Mouse (Mus musculus): ENCODE measurements around the gene Ptpro. TPM values are rescaled to one million over a fixed set of nuclear protein-coding genes. Genes with fewer than 3 reads are reported as not detected.

Gene Ptpro
- polyA plus RNA-seq, 1 experiment from 2014 or later = 0.87 TPM

DNA sequence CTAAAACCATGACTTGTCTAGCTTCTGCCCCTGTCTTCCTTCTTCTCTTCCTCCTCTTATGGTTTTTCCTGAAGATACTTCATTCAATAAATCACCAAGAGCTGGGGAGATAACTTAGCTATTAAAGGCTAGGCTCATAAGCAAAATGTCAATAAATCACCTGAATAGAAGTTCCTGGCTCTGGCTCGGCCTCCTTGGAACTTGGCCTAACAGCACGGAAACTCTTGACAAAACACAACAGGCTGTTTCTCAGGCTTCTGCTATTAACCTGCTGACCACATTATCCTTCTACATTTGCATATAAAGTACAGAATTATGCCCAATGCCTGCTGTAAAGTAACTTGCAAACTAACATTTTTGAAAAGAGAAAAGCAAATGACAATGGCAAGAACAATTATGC is 40.7 kb upstream of the Ptpro start:
- Histone ChIP-seq H3K9me3 (ENCODE audit: control insufficient read depth) (no peaks in the 10 kb centered on the region), H3K27me3 (replicated peaks; ENCODE audit: control insufficient read depth, insufficient read depth, low read length) (no peaks in the 10 kb centered on the region), H3K36me3 (ENCODE audit: control insufficient read depth, insufficient read depth) (no peaks in the 10 kb centered on the region), H3K4me1 (replicated peaks; ENCODE audit: control insufficient read depth, insufficient read depth, low read length) (no peaks in the 10 kb centered on the region), H3K4me3 (ENCODE audit: low read depth, low read length) (no peak overlapping the region), H3K4me2 (replicated peaks; ENCODE audit: low read depth) (no peak overlapping the region), H3K27ac (ENCODE audit: low read depth, low read length) (no peak overlapping the region), H3K9ac (ENCODE audit: low read depth, low read length) (no peak overlapping the region)
- ATAC-seq = no peak
- WGBS = 42% methylated on average over 2 of the region's 2 CpGs
- no peak for TF ChIP-seq CTCF (IDR thresholded peaks at IDR 0.05; ENCODE audit: low read depth)

DNA sequence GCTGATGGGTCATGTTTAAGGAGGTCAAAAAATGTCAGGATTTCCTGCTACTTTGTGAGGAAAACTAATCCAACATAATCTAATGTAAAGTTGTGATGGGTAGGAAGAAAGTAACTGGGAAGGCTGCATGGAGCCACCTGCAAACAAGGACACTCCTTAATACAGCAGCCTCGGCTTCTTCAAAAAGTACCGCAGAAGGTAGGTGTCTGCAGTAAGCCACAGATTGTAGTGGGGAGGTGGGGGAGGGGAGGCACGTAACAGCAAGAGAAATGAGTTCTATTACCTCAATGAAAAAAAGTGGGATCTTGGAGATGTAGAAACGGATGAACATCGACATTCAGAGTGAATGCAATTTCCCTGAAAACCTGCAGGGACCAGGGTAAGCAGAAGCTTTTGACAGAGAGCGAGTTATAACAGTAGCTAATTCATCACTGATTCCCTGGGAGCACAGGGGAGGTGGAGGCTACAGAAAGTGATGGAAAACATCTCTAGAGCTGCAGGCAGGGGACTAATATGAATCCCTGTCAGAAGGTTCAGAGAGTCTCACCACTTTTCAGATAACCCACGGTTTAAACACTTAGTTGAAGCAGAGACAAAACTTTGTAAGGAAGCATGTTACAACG is 34.2 kb upstream of the Ptpro start:
- no peaks in the 10 kb centered on the region for H3K36me3 ChIP-seq (ENCODE audit: control insufficient read depth, insufficient read depth)
- H3K4me3 ChIP-seq (ENCODE audit: low read depth, low read length) = no peak overlapping the region
- no peak overlapping the region for H3K27ac ChIP-seq (ENCODE audit: low read depth, low read length)
- no peak overlapping the region for H3K9ac ChIP-seq (ENCODE audit: low read depth, low read length)
- H3K27me3 ChIP-seq (replicated peaks; ENCODE audit: control insufficient read depth, insufficient read depth, low read length) = no peaks in the 10 kb centered on the region
- 73% methylated on average over 8 of the region's 8 CpGs for WGBS
- H3K9me3 ChIP-seq (ENCODE audit: control insufficient read depth) = no peaks in the 10 kb centered on the region
- TF ChIP-seq CTCF (IDR thresholded peaks at IDR 0.05; ENCODE audit: low read depth) = no peak
- no peaks in the 10 kb centered on the region for H3K4me1 ChIP-seq (replicated peaks; ENCODE audit: control insufficient read depth, insufficient read depth, low read length)
- no peak for ATAC-seq
- H3K4me2 ChIP-seq (replicated peaks; ENCODE audit: low read depth) = no peak overlapping the region

DNA sequence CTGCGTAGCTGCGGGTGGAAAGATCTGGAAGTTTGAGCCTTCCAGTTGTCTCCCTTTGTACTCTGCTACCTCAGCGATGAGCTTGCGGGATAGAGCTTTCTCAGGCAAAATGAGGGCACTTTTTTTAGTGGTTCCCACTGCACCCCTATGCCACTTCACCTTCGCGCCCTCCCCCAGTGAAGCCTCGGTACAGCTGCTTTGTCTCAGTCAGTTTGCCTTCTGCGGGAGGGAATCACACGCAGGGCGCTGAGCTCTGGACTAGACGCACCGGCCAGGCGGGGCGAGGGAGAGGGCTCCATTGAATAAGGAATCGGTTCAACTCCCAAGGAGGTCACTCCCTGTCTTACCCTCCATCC is 746 bp downstream of the Ptpro start:
- no peak for ATAC-seq
- H3K27me3 ChIP-seq (replicated peaks; ENCODE audit: control insufficient read depth, insufficient read depth, low read length) = peaks cover 20% of the 10 kb centered on the region
- no peak for TF ChIP-seq CTCF (IDR thresholded peaks at IDR 0.05; ENCODE audit: low read depth)
- H3K27ac ChIP-seq (ENCODE audit: low read depth, low read length) = no peak overlapping the region
- H3K9ac ChIP-seq (ENCODE audit: low read depth, low read length) = no peak overlapping the region
- peak overlapping the region; percentile 60 for H3K4me2 ChIP-seq (replicated peaks; ENCODE audit: low read depth)
- H3K4me1 ChIP-seq (replicated peaks; ENCODE audit: control insufficient read depth, insufficient read depth, low read length) = no peaks in the 10 kb centered on the region
- peak overlapping the region; percentile 33 for H3K4me3 ChIP-seq (ENCODE audit: low read depth, low read length)
- WGBS = 3% methylated on average over 15 of the region's 15 CpGs
- no peaks in the 10 kb centered on the region for H3K36me3 ChIP-seq (ENCODE audit: control insufficient read depth, insufficient read depth)
- H3K9me3 ChIP-seq (ENCODE audit: control insufficient read depth) = no peaks in the 10 kb centered on the region

DNA sequence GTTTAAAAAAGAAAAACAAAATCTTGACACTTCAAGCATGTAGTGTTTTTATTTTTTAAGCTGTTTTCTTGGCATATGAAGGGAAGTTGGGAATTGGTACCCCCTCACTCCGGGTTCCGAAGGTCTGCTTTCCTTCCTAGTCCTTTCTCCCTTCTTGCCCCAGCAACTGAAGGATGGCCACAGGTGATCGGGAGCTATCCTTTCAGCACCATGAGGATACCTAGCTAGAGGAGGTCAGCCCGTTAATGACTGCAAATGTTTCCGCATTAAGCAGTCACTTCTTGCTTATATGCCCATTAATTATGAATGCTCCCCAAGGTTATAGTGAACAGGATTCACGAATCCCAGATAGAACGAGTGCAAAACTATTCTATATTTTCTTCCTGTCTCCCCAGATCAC is 1.3 kb downstream of the Ptpro start:
- no peak for TF ChIP-seq CTCF (IDR thresholded peaks at IDR 0.05; ENCODE audit: low read depth)
- Histone ChIP-seq H3K4me1 (replicated peaks; ENCODE audit: control insufficient read depth, insufficient read depth, low read length) (no peaks in the 10 kb centered on the region), H3K9me3 (ENCODE audit: control insufficient read depth) (no peaks in the 10 kb centered on the region), H3K4me3 (ENCODE audit: low read depth, low read length) (no peak overlapping the region), H3K36me3 (ENCODE audit: control insufficient read depth, insufficient read depth) (no peaks in the 10 kb centered on the region), H3K27ac (ENCODE audit: low read depth, low read length) (no peak overlapping the region), H3K4me2 (replicated peaks; ENCODE audit: low read depth) (no peak overlapping the region), H3K27me3 (replicated peaks; ENCODE audit: control insufficient read depth, insufficient read depth, low read length) (peaks cover 20% of the 10 kb centered on the region), H3K9ac (ENCODE audit: low read depth, low read length) (no peak overlapping the region)
- ATAC-seq = no peak
- 7% methylated on average over 7 of the region's 7 CpGs for WGBS

DNA sequence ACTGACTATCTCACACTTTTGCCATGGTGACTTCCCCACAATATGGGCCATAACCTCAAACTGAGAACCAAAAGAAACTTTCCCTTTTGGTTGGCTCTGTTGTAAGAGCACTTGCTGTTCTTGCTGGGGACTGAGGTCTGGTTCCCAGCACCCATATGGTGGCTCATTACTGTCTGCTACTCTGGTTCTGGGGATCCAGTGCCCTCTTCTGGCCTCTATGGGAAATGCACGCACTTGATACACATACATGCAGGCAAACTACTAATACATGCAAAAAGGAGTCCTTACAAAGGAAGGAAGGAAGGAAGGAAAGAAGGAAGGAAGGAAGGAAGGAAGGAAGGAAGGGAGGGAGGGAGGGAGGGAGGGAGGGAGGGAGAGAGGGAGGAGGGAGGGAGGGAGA is 8.9 kb downstream of the Ptpro start:
- H3K4me3 ChIP-seq (ENCODE audit: low read depth, low read length) = no peak overlapping the region
- no peaks in the 10 kb centered on the region for H3K27me3 ChIP-seq (replicated peaks; ENCODE audit: control insufficient read depth, insufficient read depth, low read length)
- no peak overlapping the region for H3K27ac ChIP-seq (ENCODE audit: low read depth, low read length)
- TF ChIP-seq CTCF (IDR thresholded peaks at IDR 0.05; ENCODE audit: low read depth) = no peak
- H3K4me2 ChIP-seq (replicated peaks; ENCODE audit: low read depth) = no peak overlapping the region
- H3K9ac ChIP-seq (ENCODE audit: low read depth, low read length) = no peak overlapping the region
- H3K36me3 ChIP-seq (ENCODE audit: control insufficient read depth, insufficient read depth) = no peaks in the 10 kb centered on the region
- no peaks in the 10 kb centered on the region for H3K9me3 ChIP-seq (ENCODE audit: control insufficient read depth)
- H3K4me1 ChIP-seq (replicated peaks; ENCODE audit: control insufficient read depth, insufficient read depth, low read length) = no peaks in the 10 kb centered on the region
- no peak for ATAC-seq
- 100% methylated on average over 1 of the region's 1 CpGs for WGBS

DNA sequence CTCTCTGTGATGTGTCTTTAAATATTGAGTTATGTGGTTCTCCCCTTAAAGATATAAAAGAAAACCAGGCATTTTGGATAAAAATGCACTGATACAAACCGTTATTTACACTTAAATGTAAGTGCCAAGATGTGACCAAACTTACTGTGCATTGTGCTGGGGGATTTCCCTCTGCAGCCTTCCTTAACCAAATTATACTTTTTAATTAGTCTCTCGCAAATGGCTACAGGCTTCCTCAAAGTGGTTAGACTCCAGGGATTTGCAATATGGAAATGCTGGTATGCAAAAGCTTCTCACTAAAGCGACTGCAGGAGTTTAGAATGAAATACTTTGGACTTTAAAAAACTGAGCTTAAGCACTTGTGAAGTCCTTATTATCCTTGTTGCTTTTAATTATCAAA is 10.0 kb downstream of the Ptpro start:
- H3K9ac ChIP-seq (ENCODE audit: low read depth, low read length) = no peak overlapping the region
- H3K36me3 ChIP-seq (ENCODE audit: control insufficient read depth, insufficient read depth) = no peaks in the 10 kb centered on the region
- 72% methylated on average over 3 of the region's 3 CpGs for whole genome bisulfite sequencing
- H3K9me3 ChIP-seq (ENCODE audit: control insufficient read depth) = no peaks in the 10 kb centered on the region
- no peak overlapping the region for H3K4me2 ChIP-seq (replicated peaks; ENCODE audit: low read depth)
- no peak overlapping the region for H3K4me3 ChIP-seq (ENCODE audit: low read depth, low read length)
- H3K27ac ChIP-seq (ENCODE audit: low read depth, low read length) = no peak overlapping the region
- no peak for TF ChIP-seq CTCF (IDR thresholded peaks at IDR 0.05; ENCODE audit: low read depth)
- H3K4me1 ChIP-seq (replicated peaks; ENCODE audit: control insufficient read depth, insufficient read depth, low read length) = no peaks in the 10 kb centered on the region
- H3K27me3 ChIP-seq (replicated peaks; ENCODE audit: control insufficient read depth, insufficient read depth, low read length) = no peaks in the 10 kb centered on the region
- no peak for ATAC-seq

DNA sequence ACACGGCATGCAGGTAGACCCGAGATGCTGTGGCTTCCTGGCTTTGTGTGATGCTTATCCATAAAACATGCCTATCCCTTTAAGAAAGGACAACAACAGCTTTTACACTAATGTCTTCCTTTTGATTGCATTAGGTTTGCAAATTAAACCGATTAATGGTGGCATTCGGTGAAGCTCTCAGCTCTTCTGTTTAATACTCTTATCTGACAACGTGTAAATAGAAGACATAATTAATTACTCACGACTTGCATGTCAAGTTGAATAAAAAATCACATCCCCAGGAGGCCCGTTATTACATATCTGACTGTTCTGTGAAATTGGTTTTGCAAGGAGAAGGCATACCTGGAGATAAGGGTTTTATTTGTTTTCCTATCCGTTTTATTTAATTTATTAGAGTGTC is 15.9 kb downstream of the Ptpro start:
- no peaks in the 10 kb centered on the region for H3K4me1 ChIP-seq (replicated peaks; ENCODE audit: control insufficient read depth, insufficient read depth, low read length)
- H3K27ac ChIP-seq (ENCODE audit: low read depth, low read length) = no peak overlapping the region
- no peak overlapping the region for H3K4me2 ChIP-seq (replicated peaks; ENCODE audit: low read depth)
- H3K9me3 ChIP-seq (ENCODE audit: control insufficient read depth) = no peaks in the 10 kb centered on the region
- 65% methylated on average over 8 of the region's 8 CpGs for WGBS
- no peaks in the 10 kb centered on the region for H3K36me3 ChIP-seq (ENCODE audit: control insufficient read depth, insufficient read depth)
- no peak overlapping the region for H3K9ac ChIP-seq (ENCODE audit: low read depth, low read length)
- no peak for TF ChIP-seq CTCF (IDR thresholded peaks at IDR 0.05; ENCODE audit: low read depth)
- no peak for ATAC-seq
- no peak overlapping the region for H3K4me3 ChIP-seq (ENCODE audit: low read depth, low read length)
- H3K27me3 ChIP-seq (replicated peaks; ENCODE audit: control insufficient read depth, insufficient read depth, low read length) = no peaks in the 10 kb centered on the region

All from intestine, postnatal 0 days (tissue).